Mouse (Mus musculus): ENCODE measurements around the gene Olfr414. TPM values are rescaled to one million over a fixed set of nuclear protein-coding genes. Genes with fewer than 3 reads are reported as not detected.
A peak's percentile ranks its signal among the peaks of the same experiment; 100 is the strongest.

Olfr414 gene
- total and polyA plus RNA-seq, 2 experiments from 2014 or later, result not detected

DNA sequence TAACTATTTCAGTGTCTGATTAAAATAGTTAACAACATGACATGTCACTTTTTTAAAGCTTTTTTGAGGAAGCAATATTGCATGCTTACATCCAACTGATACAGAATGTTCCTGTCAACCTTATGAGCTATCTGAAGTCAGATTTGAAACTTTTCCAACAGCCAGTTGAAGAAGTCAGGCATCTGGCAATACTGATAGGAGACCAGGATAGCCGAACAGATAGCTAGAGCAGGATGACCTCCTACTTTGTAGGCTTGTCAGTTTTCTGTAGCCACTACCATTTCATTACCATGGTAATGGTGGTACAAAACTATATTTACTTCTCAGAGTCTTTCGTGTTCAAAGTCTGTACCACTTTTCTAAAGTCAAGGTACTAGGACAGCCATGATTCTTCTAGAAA lies 4.5 kb downstream of the Olfr414 start:
- TF ChIP-seq EP300 (IDR thresholded peaks at IDR 0.05; ENCODE audit: low read depth) (no peak), CTCF (IDR thresholded peaks at IDR 0.05; ENCODE audit: low read depth) (no peak)
- H3K4me1 ChIP-seq (ENCODE audit: control insufficient read depth, insufficient read depth), result no peaks in the 10 kb centered on the region
- DNase-seq (ENCODE audit: low spot score) (no peak), ATAC-seq (ENCODE audit: insufficient read depth, low read depth) (no peak)
- no peak overlapping the region for H3K9ac ChIP-seq (replicated peaks; ENCODE audit: low read depth, low read length)
- no peak overlapping the region for H3K4me3 ChIP-seq (ENCODE audit: low read depth, low read length)
- no peaks in the 10 kb centered on the region for H3K27me3 ChIP-seq (ENCODE audit: control insufficient read depth, insufficient read depth, low read length)
- H3K36me3 ChIP-seq (replicated peaks; ENCODE audit: control insufficient read depth, insufficient read depth, low read length), result no peaks in the 10 kb centered on the region
- H3K4me2 ChIP-seq (ENCODE audit: low read depth, low read length), result no peak overlapping the region
- H3K27ac ChIP-seq (ENCODE audit: low read depth), result no peak overlapping the region
- no peaks in the 10 kb centered on the region for H3K9me3 ChIP-seq (replicated peaks; ENCODE audit: control insufficient read depth, low read length)
- WGBS, result 70% methylated on average over 2 of the region's 2 CpGs

DNA sequence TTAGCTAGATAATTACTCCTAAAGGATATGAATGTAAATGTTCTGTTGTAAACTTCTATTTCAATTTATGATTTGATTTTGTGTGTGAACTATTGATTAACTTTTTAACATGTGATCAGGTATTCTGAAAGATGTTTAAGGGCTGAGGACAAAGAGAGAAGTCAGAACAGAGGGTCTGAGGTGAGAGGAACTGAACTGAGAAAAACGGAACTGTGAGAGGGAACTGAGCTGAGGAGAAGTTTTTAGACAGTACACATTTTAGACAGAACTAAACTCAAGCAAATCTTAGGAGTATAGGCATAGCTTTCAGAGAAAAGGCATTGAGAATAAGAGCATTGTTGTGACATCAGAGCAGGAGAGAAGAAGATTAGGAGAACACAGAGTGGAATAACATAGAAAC lies 10.3 kb downstream of the Olfr414 start:
- no peak overlapping the region for H3K4me2 ChIP-seq (ENCODE audit: low read depth, low read length)
- 50% methylated on average over 1 of the region's 1 CpGs for WGBS
- H3K27me3 ChIP-seq (ENCODE audit: control insufficient read depth, insufficient read depth, low read length), result no peaks in the 10 kb centered on the region
- H3K9me3 ChIP-seq (replicated peaks; ENCODE audit: control insufficient read depth, low read length), result no peaks in the 10 kb centered on the region
- TF ChIP-seq EP300 (IDR thresholded peaks at IDR 0.05; ENCODE audit: low read depth) (no peak), CTCF (IDR thresholded peaks at IDR 0.05; ENCODE audit: low read depth) (no peak)
- ATAC-seq (ENCODE audit: insufficient read depth, low read depth), result no peak
- no peak overlapping the region for H3K27ac ChIP-seq (ENCODE audit: low read depth)
- no peak overlapping the region for H3K9ac ChIP-seq (replicated peaks; ENCODE audit: low read depth, low read length)
- H3K4me1 ChIP-seq (ENCODE audit: control insufficient read depth, insufficient read depth), result no peaks in the 10 kb centered on the region
- no peak for DNase-seq (ENCODE audit: low spot score)
- H3K36me3 ChIP-seq (replicated peaks; ENCODE audit: control insufficient read depth, insufficient read depth, low read length), result no peaks in the 10 kb centered on the region
- H3K4me3 ChIP-seq (ENCODE audit: low read depth, low read length), result no peak overlapping the region

DNA sequence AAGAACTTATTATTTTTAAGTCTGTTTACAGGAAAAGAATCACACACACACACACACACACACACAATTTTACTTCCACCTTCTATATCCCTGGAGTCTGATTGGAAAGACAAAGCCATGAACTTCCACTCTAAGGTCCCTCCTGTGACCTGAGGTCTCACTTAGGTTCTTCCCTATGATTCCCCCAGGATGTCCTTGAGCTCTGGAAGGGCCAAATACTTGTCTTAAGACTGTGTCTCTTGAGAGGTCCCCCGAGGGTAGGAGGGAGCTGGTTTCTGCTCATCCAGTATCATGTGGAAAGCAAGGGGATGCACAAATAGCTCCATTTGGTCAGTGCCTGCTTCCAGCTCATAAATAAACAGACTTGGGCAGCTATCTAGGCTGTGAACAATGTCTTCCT lies 17.9 kb downstream of the Olfr414 start, which contains the start of gene Olfr220:
TSS of gene Olfr220 (plus strand) at position 301 of the 400 bp plus-strand sequence.
- no peak within 1 kb of the TSS for H3K4me3 ChIP-seq (ENCODE audit: low read depth, low read length)
- ATAC-seq (ENCODE audit: insufficient read depth, low read depth) (no peak), DNase-seq (ENCODE audit: low spot score) (no peak)
- no peaks in the 10 kb centered on the region for H3K36me3 ChIP-seq (replicated peaks; ENCODE audit: control insufficient read depth, insufficient read depth, low read length)
- H3K9me3 ChIP-seq (replicated peaks; ENCODE audit: control insufficient read depth, low read length), result no peaks in the 10 kb centered on the region
- TF ChIP-seq CTCF (IDR thresholded peaks at IDR 0.05; ENCODE audit: low read depth), result no peak
- TF ChIP-seq EP300 (IDR thresholded peaks at IDR 0.05; ENCODE audit: low read depth), result no peak
- H3K27ac ChIP-seq (ENCODE audit: low read depth), result no peak within 1 kb of the TSS
- no peak within 1 kb of the TSS for H3K4me2 ChIP-seq (ENCODE audit: low read depth, low read length)
- no peaks in the 10 kb centered on the region for H3K4me1 ChIP-seq (ENCODE audit: control insufficient read depth, insufficient read depth)
- 53% methylated on average over 1 of the region's 1 CpGs for WGBS
- H3K27me3 ChIP-seq (ENCODE audit: control insufficient read depth, insufficient read depth, low read length), result no peaks in the 10 kb centered on the region
- H3K9ac ChIP-seq (replicated peaks; ENCODE audit: low read depth, low read length), result no peak within 1 kb of the TSS

DNA sequence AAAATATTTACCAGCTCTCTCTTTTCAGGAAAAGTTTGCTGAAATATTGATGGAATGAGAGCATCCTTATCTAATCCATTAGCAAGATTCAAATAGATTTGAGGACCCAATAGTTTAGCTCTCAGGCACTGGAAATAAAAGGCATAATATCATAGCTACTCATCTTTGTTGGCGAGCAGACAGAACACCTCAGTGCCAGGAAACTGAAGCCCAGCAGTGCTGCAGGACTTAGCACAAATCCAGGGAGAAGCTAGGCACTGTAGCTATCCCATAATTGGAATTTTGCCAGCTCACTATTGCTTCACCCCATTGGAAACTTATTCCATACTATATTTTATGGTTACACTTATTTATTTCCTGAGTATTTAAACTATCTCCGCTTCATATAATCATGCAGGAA lies 31.2 kb downstream of the Olfr414 start:
- Histone ChIP-seq H3K9me3 (replicated peaks; ENCODE audit: control insufficient read depth, low read length) (no peaks in the 10 kb centered on the region), H3K4me3 (ENCODE audit: low read depth, low read length) (no peak overlapping the region), H3K27ac (ENCODE audit: low read depth) (no peak overlapping the region), H3K36me3 (replicated peaks; ENCODE audit: control insufficient read depth, insufficient read depth, low read length) (no peaks in the 10 kb centered on the region), H3K4me1 (ENCODE audit: control insufficient read depth, insufficient read depth) (no peaks in the 10 kb centered on the region), H3K9ac (replicated peaks; ENCODE audit: low read depth, low read length) (no peak overlapping the region), H3K4me2 (ENCODE audit: low read depth, low read length) (no peak overlapping the region), H3K27me3 (ENCODE audit: control insufficient read depth, insufficient read depth, low read length) (no peaks in the 10 kb centered on the region)
- no peak for ATAC-seq (ENCODE audit: insufficient read depth, low read depth)
- no peak for TF ChIP-seq EP300 (IDR thresholded peaks at IDR 0.05; ENCODE audit: low read depth)
- DNase-seq (ENCODE audit: low spot score), result no peak
- 75% methylated on average over 2 of the region's 2 CpGs for WGBS

DNA sequence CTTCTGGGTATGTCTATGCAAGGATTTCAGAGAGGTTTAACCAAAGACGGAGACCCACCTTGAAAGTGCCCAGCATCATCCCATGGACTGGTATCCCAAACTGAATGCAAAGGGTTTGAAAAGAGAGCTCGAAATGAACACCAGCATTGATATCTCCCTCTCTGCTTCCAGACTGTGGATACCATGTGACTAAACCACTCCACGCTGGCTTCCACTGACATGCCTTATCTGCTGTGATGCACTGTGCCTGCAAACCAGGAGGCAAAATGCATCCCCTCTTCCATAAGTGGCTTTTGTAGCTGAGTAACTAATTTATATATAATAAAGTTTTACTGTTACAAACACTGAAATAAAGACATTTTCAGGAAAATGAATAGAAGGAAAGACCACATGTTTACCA lies 41.5 kb downstream of the Olfr414 start:
- Histone ChIP-seq H3K4me2 (ENCODE audit: low read depth, low read length) (no peak overlapping the region), H3K9me3 (replicated peaks; ENCODE audit: control insufficient read depth, low read length) (no peaks in the 10 kb centered on the region), H3K36me3 (replicated peaks; ENCODE audit: control insufficient read depth, insufficient read depth, low read length) (no peaks in the 10 kb centered on the region), H3K9ac (replicated peaks; ENCODE audit: low read depth, low read length) (no peak overlapping the region), H3K27me3 (ENCODE audit: control insufficient read depth, insufficient read depth, low read length) (no peaks in the 10 kb centered on the region), H3K4me3 (ENCODE audit: low read depth, low read length) (no peak overlapping the region), H3K27ac (ENCODE audit: low read depth) (no peak overlapping the region), H3K4me1 (ENCODE audit: control insufficient read depth, insufficient read depth) (no peaks in the 10 kb centered on the region)
- WGBS, result 43% methylated on average over 3 of the region's 3 CpGs
- no peak for ATAC-seq (ENCODE audit: insufficient read depth, low read depth)
- no peak for TF ChIP-seq EP300 (IDR thresholded peaks at IDR 0.05; ENCODE audit: low read depth)
- no peak for TF ChIP-seq CTCF (IDR thresholded peaks at IDR 0.05; ENCODE audit: low read depth)
- no peak for DNase-seq (ENCODE audit: low spot score)

DNA sequence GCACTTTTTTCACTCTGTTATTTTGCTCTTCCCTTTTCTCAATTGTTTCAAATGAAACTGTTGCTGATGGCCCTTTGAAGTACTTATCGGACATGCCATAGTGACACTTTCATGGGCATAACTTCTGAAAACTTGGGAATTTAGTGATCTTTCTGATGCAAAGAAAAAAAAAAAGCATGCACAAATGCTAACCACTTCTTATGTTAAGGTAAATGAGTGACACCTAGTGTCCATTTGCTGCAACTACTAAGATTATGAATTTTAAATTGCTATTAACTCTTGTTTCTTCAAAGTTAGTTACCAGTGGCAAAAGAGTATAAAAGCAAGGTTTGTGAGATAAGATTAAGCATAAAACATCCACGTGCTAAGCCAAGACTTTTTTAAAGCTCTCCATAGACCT lies 42.4 kb downstream of the Olfr414 start:
- peak; percentile 24 for DNase-seq (ENCODE audit: low spot score)
- WGBS, result 23% methylated on average over 2 of the region's 2 CpGs
- Histone ChIP-seq H3K4me2 (ENCODE audit: low read depth, low read length) (no peak overlapping the region), H3K9me3 (replicated peaks; ENCODE audit: control insufficient read depth, low read length) (no peaks in the 10 kb centered on the region), H3K36me3 (replicated peaks; ENCODE audit: control insufficient read depth, insufficient read depth, low read length) (no peaks in the 10 kb centered on the region), H3K4me3 (ENCODE audit: low read depth, low read length) (no peak overlapping the region), H3K4me1 (ENCODE audit: control insufficient read depth, insufficient read depth) (no peaks in the 10 kb centered on the region), H3K9ac (replicated peaks; ENCODE audit: low read depth, low read length) (no peak overlapping the region), H3K27ac (ENCODE audit: low read depth) (no peak overlapping the region), H3K27me3 (ENCODE audit: control insufficient read depth, insufficient read depth, low read length) (no peaks in the 10 kb centered on the region)
- TF ChIP-seq CTCF (IDR thresholded peaks at IDR 0.05; ENCODE audit: low read depth) (peak; percentile 64), EP300 (IDR thresholded peaks at IDR 0.05; ENCODE audit: low read depth) (no peak)
- ATAC-seq (ENCODE audit: insufficient read depth, low read depth), result no peak
